Mouse (Mus musculus): ENCODE data around the gene Lime1. TPM values are rescaled to one million over a fixed set of nuclear protein-coding genes. Genes with fewer than 3 reads are reported as not detected.

Lime1 gene
- polyA plus RNA-seq, 1 experiment, result 89.8 TPM

GRCm38 (mm10) chr2:181364487-181364859, 15.4 kb upstream of the Lime1 start:
- TF ChIP-seq CTCF (IDR thresholded peaks at IDR 0.05; ENCODE audit: extremely low read depth, insufficient read length, insufficient replicate concordance, low read depth, low read length) (no peak), POLR2A (IDR thresholded peaks at IDR 0.05; ENCODE audit: low read depth, low read length) (no peak)
- Histone ChIP-seq H3K4me1 (ENCODE audit: control insufficient read depth, insufficient read depth, insufficient read length, low read length) (peaks cover 12% of the 10 kb centered on the region; the same call in 1 of the 2 replicates), H3K27ac (ENCODE audit: insufficient read depth, low read depth, low read length) (no peak overlapping the region; the same call in 1 of the 2 replicates), H3K4me3 (ENCODE audit: low read depth, low read length) (peak overlapping the region; percentile 98), H3K36me3 (ENCODE audit: control insufficient read depth, insufficient read depth, low read length) (peaks cover 26% of the 10 kb centered on the region), H3K27me3 (ENCODE audit: control insufficient read depth, insufficient read depth, low read length) (no peaks in the 10 kb centered on the region)
- WGBS, result 5% methylated on average over 14 of the region's 14 CpGs

- TF ChIP-seq POLR2A (IDR thresholded peaks at IDR 0.05; ENCODE audit: low read depth, low read length) (peak; percentile 50), CTCF (IDR thresholded peaks at IDR 0.05; ENCODE audit: extremely low read depth, insufficient read length, insufficient replicate concordance, low read depth, low read length) (no peak)
- peak within 1 kb of the TSS; percentile 98 for H3K4me3 ChIP-seq (ENCODE audit: low read depth, low read length)
- peak within 1 kb of the TSS; percentile 78 for H3K27ac ChIP-seq (ENCODE audit: insufficient read depth, low read depth, low read length)
- WGBS, result under 1% methylated on average over 71 of the region's 71 CpGs
- H3K4me1 ChIP-seq (ENCODE audit: control insufficient read depth, insufficient read depth, insufficient read length, low read length), result peaks cover 12% of the 10 kb centered on the region; the same call in 1 of the 2 replicates
- H3K27me3 ChIP-seq (ENCODE audit: control insufficient read depth, insufficient read depth, low read length), result no peaks in the 10 kb centered on the region
- H3K36me3 ChIP-seq (ENCODE audit: control insufficient read depth, insufficient read depth, low read length), result peaks cover 25% of the 10 kb centered on the region
These were observed 14.8 kb upstream of the Lime1 start, which contains the start of the genes Zgpat and Arfrp1 for GRCm38 (mm10) chr2:181364860-181365596. Gene Zgpat, plus strand, starts transcription at chr2:181364928. Gene Arfrp1, minus strand, starts transcription at chr2:181365404.

- H3K36me3 ChIP-seq (ENCODE audit: control insufficient read depth, insufficient read depth, low read length), result peaks cover 22% of the 10 kb centered on the region
- WGBS, result under 1% methylated on average over 20 of the region's 20 CpGs
- peak overlapping the region; percentile 78 for H3K27ac ChIP-seq (ENCODE audit: insufficient read depth, low read depth, low read length)
- no peaks in the 10 kb centered on the region for H3K27me3 ChIP-seq (ENCODE audit: control insufficient read depth, insufficient read depth, low read length)
- no peak for TF ChIP-seq CTCF (IDR thresholded peaks at IDR 0.05; ENCODE audit: extremely low read depth, insufficient read length, insufficient replicate concordance, low read depth, low read length)
- H3K4me3 ChIP-seq (ENCODE audit: low read depth, low read length), result peak overlapping the region; percentile 98
- peaks cover 12% of the 10 kb centered on the region; the same call in 1 of the 2 replicates for H3K4me1 ChIP-seq (ENCODE audit: control insufficient read depth, insufficient read depth, insufficient read length, low read length)
These were observed 14.2 kb upstream of the Lime1 start for GRCm38 (mm10) chr2:181365655-181366075.

GRCm38 (mm10) chr2:181370001-181370400, 9.9 kb upstream of the Lime1 start:
- no peak overlapping the region for H3K27ac ChIP-seq (ENCODE audit: insufficient read depth, low read depth, low read length)
- H3K4me1 ChIP-seq (ENCODE audit: control insufficient read depth, insufficient read depth, insufficient read length, low read length), result 0 out of 2 replicates have a peak, but pooled peaks cover 8% of the 10 kb centered on the region
- H3K36me3 ChIP-seq (ENCODE audit: control insufficient read depth, insufficient read depth, low read length), result peaks cover 13% of the 10 kb centered on the region
- WGBS, result 96% methylated on average over 5 of the region's 5 CpGs
- TF ChIP-seq CTCF (IDR thresholded peaks at IDR 0.05; ENCODE audit: extremely low read depth, insufficient read length, insufficient replicate concordance, low read depth, low read length) (no peak), POLR2A (IDR thresholded peaks at IDR 0.05; ENCODE audit: low read depth, low read length) (no peak)
- no peaks in the 10 kb centered on the region for H3K27me3 ChIP-seq (ENCODE audit: control insufficient read depth, insufficient read depth, low read length)
- no peak overlapping the region for H3K4me3 ChIP-seq (ENCODE audit: low read depth, low read length)

GRCm38 (mm10) chr2:181375787-181376186, 4.1 kb upstream of the Lime1 start:
- no peaks in the 10 kb centered on the region for H3K27me3 ChIP-seq (ENCODE audit: control insufficient read depth, insufficient read depth, low read length)
- peaks cover 2% of the 10 kb centered on the region; the same call in 1 of the 2 replicates for H3K4me1 ChIP-seq (ENCODE audit: control insufficient read depth, insufficient read depth, insufficient read length, low read length)
- no peak overlapping the region for H3K27ac ChIP-seq (ENCODE audit: insufficient read depth, low read depth, low read length)
- TF ChIP-seq POLR2A (IDR thresholded peaks at IDR 0.05; ENCODE audit: low read depth, low read length), result no peak
- TF ChIP-seq CTCF (IDR thresholded peaks at IDR 0.05; ENCODE audit: extremely low read depth, insufficient read length, insufficient replicate concordance, low read depth, low read length), result no peak
- 93% methylated on average over 2 of the region's 2 CpGs for WGBS
- H3K4me3 ChIP-seq (ENCODE audit: low read depth, low read length), result no peak overlapping the region
- peaks cover 32% of the 10 kb centered on the region for H3K36me3 ChIP-seq (ENCODE audit: control insufficient read depth, insufficient read depth, low read length)

- Histone ChIP-seq H3K27ac (ENCODE audit: insufficient read depth, low read depth, low read length) (0 out of 2 replicates have a peak overlapping the region, but pooled peaks have one; percentile 7), H3K36me3 (ENCODE audit: control insufficient read depth, insufficient read depth, low read length) (peaks cover 39% of the 10 kb centered on the region), H3K27me3 (ENCODE audit: control insufficient read depth, insufficient read depth, low read length) (no peaks in the 10 kb centered on the region), H3K4me3 (ENCODE audit: low read depth, low read length) (no peak overlapping the region), H3K4me1 (ENCODE audit: control insufficient read depth, insufficient read depth, insufficient read length, low read length) (peaks cover 2% of the 10 kb centered on the region; the same call in 1 of the 2 replicates)
- TF ChIP-seq POLR2A (IDR thresholded peaks at IDR 0.05; ENCODE audit: low read depth, low read length) (no peak), CTCF (IDR thresholded peaks at IDR 0.05; ENCODE audit: extremely low read depth, insufficient read length, insufficient replicate concordance, low read depth, low read length) (no peak)
- 53% methylated on average over 2 of the region's 2 CpGs for WGBS
These were observed 2.6 kb upstream of the Lime1 start for GRCm38 (mm10) chr2:181377230-181377629.

GRCm38 (mm10) chr2:181378701-181379100, 1.2 kb upstream of the Lime1 start:
- H3K4me3 ChIP-seq (ENCODE audit: low read depth, low read length), result no peak overlapping the region
- 88% methylated on average over 5 of the region's 5 CpGs for WGBS
- TF ChIP-seq CTCF (IDR thresholded peaks at IDR 0.05; ENCODE audit: extremely low read depth, insufficient read length, insufficient replicate concordance, low read depth, low read length), result no peak
- no peak for TF ChIP-seq POLR2A (IDR thresholded peaks at IDR 0.05; ENCODE audit: low read depth, low read length)
- peaks cover 48% of the 10 kb centered on the region for H3K36me3 ChIP-seq (ENCODE audit: control insufficient read depth, insufficient read depth, low read length)
- H3K4me1 ChIP-seq (ENCODE audit: control insufficient read depth, insufficient read depth, insufficient read length, low read length), result peaks cover 2% of the 10 kb centered on the region; the same call in 1 of the 2 replicates
- H3K27me3 ChIP-seq (ENCODE audit: control insufficient read depth, insufficient read depth, low read length), result no peaks in the 10 kb centered on the region
- H3K27ac ChIP-seq (ENCODE audit: insufficient read depth, low read depth, low read length), result no peak overlapping the region

All from small intestine, adult 2 months (tissue).